Mouse (Mus musculus) hindbrain, postnatal 0 days (tissue): Measurements from ENCODE around the gene Slc51a. TPM values are rescaled to one million over a fixed set of nuclear protein-coding genes. Genes with fewer than 3 reads are reported as not detected.

ENCODE experiments used
- ATAC-seq: fragments of 200-750 bp; cut with Nextera tagmentation; 2 replicates; pipeline ENCODE4 v1.8.0; 2017; ENCODE audit warnings: mild to moderate bottlenecking, moderate TSS enrichment, moderate library complexity
- DNase-seq: peaks from one replicate; pipeline ENCODE4 v3.0.0-alpha.2; 2015; ENCODE audit warnings: low spot score
- H3K27ac ChIP-seq: fragments of 300-500 bp; sonication (generic); 2 replicates; pipeline ENCODE4 v1.5.1; 2014; ENCODE audit warnings: mild to moderate bottlenecking
- H3K27me3 ChIP-seq: fragments of 300-500 bp; sonication (generic); 2 replicates; pipeline ENCODE4 v1.6.1; 2014; ENCODE audit warnings: low read length, mixed read lengths; ENCODE audit not compliant: insufficient read depth
- H3K36me3 ChIP-seq: fragments of 300-500 bp; sonication (generic); 2 replicates; pipeline ENCODE4 v1.6.1; 2014; ENCODE audit warnings: low read length, mixed read lengths; ENCODE audit not compliant: insufficient read depth
- H3K4me1 ChIP-seq: fragments of 300-500 bp; sonication (generic); 2 replicates; pipeline ENCODE4 v1.6.1; 2014; ENCODE audit warnings: antibody characterized with exemption, low read length, mixed read lengths; ENCODE audit not compliant: insufficient read depth
- H3K4me2 ChIP-seq: fragments of 300-500 bp; sonication (generic); 2 replicates; pipeline ENCODE4 v1.6.1; 2014; ENCODE audit warnings: low read depth, mild to moderate bottlenecking, low read length, moderate library complexity, mixed read lengths
- H3K4me3 ChIP-seq: fragments of 300-500 bp; sonication (generic); 2 replicates; pipeline ENCODE4 v1.5.1; 2014; ENCODE audit warnings: low read length
- H3K9ac ChIP-seq: fragments of 300-500 bp; sonication (generic); replicated peaks from 2 replicates; pipeline ENCODE4 v1.6.1; 2014; ENCODE audit warnings: mild to moderate bottlenecking, low read length, moderate library complexity, mixed read lengths
- H3K9me3 ChIP-seq: fragments of 300-500 bp; sonication (generic); 2 replicates; pipeline ENCODE4 v1.6.1; 2016; ENCODE audit warnings: low read length, mixed read lengths
- CTCF ChIP-seq: IDR thresholded peaks from 2 replicates; pipeline ENCODE4 v1.5.1; 2016; ENCODE audit warnings: antibody characterized with exemption, control low read depth, low read depth
- WGBS: fragments of 180-500 bp; shearing (Covaris S2); extraction: QIAGEN DNeasy Blood & Tissue Kit; methylation state at CpG from one replicate; pipeline ENCODE4 v1.1.7; 2014; 5-methylcytosine and 5-hydroxymethylcytosine counted together
- polyA plus RNA-seq: library from polyadenylated mRNA; unstranded; fragments of >200 nt; fragmentation: Nextera tagmentation; extraction: Ambion mirVana; gene quantifications from 2 replicates; pipeline ENCODE4 v1.2.1, GENCODE M21; 2015
- total RNA-seq: library from RNA; depleted of rRNA; stranded (reverse); fragments of >200 nt; gene quantifications from 2 replicates; pipeline ENCODE4 v1.2.3, GENCODE M21; 2014; rRNA removed

Gene Slc51a
- total RNA-seq, result not detected in 2 replicates
- 0.16 TPM in 1 of 2 replicates, not detected in the other for polyA plus RNA-seq

- no peak for ATAC-seq
- no peaks in the 10 kb centered on the region for H3K4me1 ChIP-seq
- H3K27me3 ChIP-seq, result no peaks in the 10 kb centered on the region
- H3K4me2 ChIP-seq, result no peak within 1 kb of the TSS
- no peak for TF ChIP-seq CTCF
- no peak for DNase-seq
- no peak within 1 kb of the TSS for H3K4me3 ChIP-seq
- H3K27ac ChIP-seq, result no peak within 1 kb of the TSS
- H3K9me3 ChIP-seq, result no peaks in the 10 kb centered on the region
- no peak within 1 kb of the TSS for H3K9ac ChIP-seq
- WGBS, result 72% methylated on average over 15 of the region's 15 CpGs
- H3K36me3 ChIP-seq, result no peaks in the 10 kb centered on the region
Observed at GRCm38 (mm10) chr16:32487234-32488111, at the start of gene Slc51a. Slc51a (minus strand) TSS chr16:32487879.

GRCm38 (mm10) chr16:32535157-32535751 is 47.6 kb upstream of the Slc51a start:
- Histone ChIP-seq H3K36me3 (no peaks in the 10 kb centered on the region), H3K9me3 (no peaks in the 10 kb centered on the region), H3K9ac (no peak overlapping the region), H3K4me3 (no peak overlapping the region), H3K4me2 (no peak overlapping the region), H3K4me1 (no peaks in the 10 kb centered on the region), H3K27me3 (no peaks in the 10 kb centered on the region), H3K27ac (no peak overlapping the region)
- no peak for DNase-seq
- no peak for TF ChIP-seq CTCF
- WGBS, result 29% methylated on average over 5 of the region's 5 CpGs
- ATAC-seq, result no peak

- DNase-seq (no peak), ATAC-seq (no peak)
- no peaks in the 10 kb centered on the region for H3K9me3 ChIP-seq
- no peaks in the 10 kb centered on the region for H3K27me3 ChIP-seq
- no peak overlapping the region for H3K27ac ChIP-seq
- no peaks in the 10 kb centered on the region for H3K4me1 ChIP-seq
- H3K4me3 ChIP-seq, result no peak overlapping the region
- TF ChIP-seq CTCF, result no peak
- H3K9ac ChIP-seq, result no peak overlapping the region
- H3K4me2 ChIP-seq, result no peak overlapping the region
- no peaks in the 10 kb centered on the region for H3K36me3 ChIP-seq
- WGBS, result 60% methylated on average over 18 of the region's 18 CpGs
Observed at GRCm38 (mm10) chr16:32532878-32533826, 45.5 kb upstream of the Slc51a start.

GRCm38 (mm10) chr16:32526906-32527305 is 39.2 kb upstream of the Slc51a start:
- H3K27ac ChIP-seq, result no peak overlapping the region
- no peak overlapping the region for H3K9ac ChIP-seq
- no peaks in the 10 kb centered on the region for H3K36me3 ChIP-seq
- DNase-seq (no peak), ATAC-seq (no peak)
- H3K4me3 ChIP-seq, result no peak overlapping the region
- 59% methylated on average over 7 of the region's 7 CpGs for WGBS
- H3K4me1 ChIP-seq, result peaks cover 8% of the 10 kb centered on the region
- H3K4me2 ChIP-seq, result no peak overlapping the region
- H3K27me3 ChIP-seq, result no peaks in the 10 kb centered on the region
- no peak for TF ChIP-seq CTCF
- H3K9me3 ChIP-seq, result no peaks in the 10 kb centered on the region

GRCm38 (mm10) chr16:32524244-32524615 is 36.6 kb upstream of the Slc51a start:
- H3K9ac ChIP-seq, result no peak overlapping the region
- peak; percentile 70 for ATAC-seq
- WGBS, result 33% methylated on average over 5 of the region's 5 CpGs

More at GRCm38 (mm10) chr16:32524244-32524615, 36.6 kb upstream of the Slc51a start:
- Histone ChIP-seq H3K4me3 (no peak overlapping the region), H3K27ac (peak overlapping the region; percentile 41; the same call in 1 of the 2 replicates), H3K4me1 (peaks cover 8% of the 10 kb centered on the region), H3K9me3 (no peaks in the 10 kb centered on the region), H3K27me3 (no peaks in the 10 kb centered on the region), H3K4me2 (no peak overlapping the region), H3K36me3 (no peaks in the 10 kb centered on the region)
- TF ChIP-seq CTCF, result no peak
- peak; percentile 38 for DNase-seq
